26 mouse cellular contexts compared by ENCODE assay signal in the genomic region with DNA sequence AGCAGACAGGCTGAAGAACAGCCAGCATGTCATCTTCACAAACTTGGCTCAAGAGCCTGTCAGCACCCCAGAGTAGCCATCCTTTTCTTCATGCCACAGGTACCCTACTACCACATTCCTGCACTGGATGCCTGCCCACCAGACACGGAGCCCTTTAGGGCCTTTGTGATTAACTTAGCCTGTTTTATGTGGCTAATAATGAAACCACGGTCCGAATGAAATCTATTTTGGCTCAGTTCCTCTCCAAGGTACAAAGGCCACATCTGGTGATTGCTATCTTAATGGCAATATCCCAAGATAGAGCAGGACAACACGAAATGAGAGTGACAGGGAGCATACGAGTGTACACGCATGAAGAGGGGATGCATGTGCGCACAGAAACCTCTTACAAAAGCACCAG. TPM values are rescaled to one million over a fixed set of nuclear protein-coding genes. Genes with fewer than 3 reads are reported as not detected.
DNase-seq lines count a peak whose midpoint lies in the region; ATAC-seq and TF ChIP-seq lines count a peak whose summit lies in the region.
"Had no signal": no experiment of that assay in that cellular context is flagged by ENCODE, and none has a peak within 500 bp of the region (broad histone marks: within the 10 kb centered on the region; RNA-seq: fewer than 3 reads in every experiment).

No protein-coding gene starts in this region.

- DNase-seq in heart, adult 11 months = peak; percentile 73
- DNase-seq in heart, postnatal 4 days = no peak
- peak; percentile 88 for DNase-seq in liver, adult 2 months (ENCODE audit: extremely low read depth, low read depth, low spot score)
- no peak for DNase-seq in liver
- DNase-seq in adrenal gland, adult 2 months = no peak
- no peak for DNase-seq in right cerebral cortex, adult 18-20 months
- DNase-seq in gastrocnemius, postnatal 4 days (ENCODE audit: low spot score in 2 of 2) = no peak
- DNase-seq: adrenal gland, postnatal 10 days; cerebellum, adult 11 months; cerebellum, adult 9-10 months; forebrain, postnatal 0 days; gastrocnemius, postnatal 10 days; thymus, adult 18-20 months; thymus, postnatal 36 days had no signal

- H3K9ac ChIP-seq in liver, adult 2 months (ENCODE audit: low read depth, low read length) = no peak overlapping the region
- H3K9ac ChIP-seq in kidney, embryonic 16.5 days (replicated peaks; ENCODE audit: low read length) = no peak overlapping the region
- H3K9ac ChIP-seq: forebrain, postnatal 0 days; heart, embryonic 15.5 days; hindbrain, embryonic 12.5 days; liver, embryonic 15.5 days; lung, embryonic 15.5 days had no signal

- no peaks in the 10 kb centered on the region for H3K9me3 ChIP-seq in kidney, embryonic 16.5 days (ENCODE audit: low read length)
- H3K9me3 ChIP-seq: heart, embryonic 10.5 days; heart, embryonic 15.5 days; hindbrain, embryonic 12.5 days; liver, embryonic 15.5 days; lung, embryonic 15.5 days had no signal

- TF ChIP-seq CTCF in liver, adult 2 months (IDR thresholded peaks at IDR 0.05; ENCODE audit: low read depth, low read length) = no peak

- peaks cover 3% of the 10 kb centered on the region; the same call in 1 of the 2 replicates for H3K79me2 ChIP-seq in liver, adult 2 months (ENCODE audit: control insufficient read depth, insufficient read depth, low read length)

- no peaks in the 10 kb centered on the region for H3K36me3 ChIP-seq in liver, adult 2 months (ENCODE audit: control insufficient read depth, insufficient read depth, low read length)
- H3K36me3 ChIP-seq in kidney, embryonic 16.5 days (ENCODE audit: insufficient read depth, low read length) = peaks cover 30% of the 10 kb centered on the region
- H3K36me3 ChIP-seq: G1E; heart, embryonic 15.5 days; hindbrain, embryonic 12.5 days; liver, embryonic 15.5 days had no signal

- no peak for ATAC-seq in kidney, embryonic 16.5 days (ENCODE audit: low FRiP score, low TSS enrichment)
- ATAC-seq: hindbrain, postnatal 0 days; midbrain, embryonic 16.5 days had no signal

- no peak for TF ChIP-seq POLR2A in liver, adult 2 months (IDR thresholded peaks at IDR 0.05; ENCODE audit: extremely low read depth, insufficient read depth, low read length)

- WGBS in liver, adult 2 months = 13% methylated on average over 7 of the region's 7 CpGs
- 51% methylated on average over 7 of the region's 7 CpGs for WGBS in kidney, embryonic 16.5 days

- H3K4me3 ChIP-seq in liver, adult 2 months (ENCODE audit: insufficient read depth, low read depth, low read length) = no peak overlapping the region
- H3K4me3 ChIP-seq in kidney, embryonic 16.5 days (ENCODE audit: low read length) = no peak overlapping the region
- H3K4me3 ChIP-seq: erythroblast, embryonic 14.5 days; heart, embryonic 10.5 days; heart, embryonic 15.5 days; hindbrain, embryonic 12.5 days; liver, embryonic 15.5 days; lung, embryonic 15.5 days had no signal

- H3K4me1 ChIP-seq in liver, adult 2 months (ENCODE audit: control insufficient read depth, insufficient read depth, low read length) = peaks cover 15% of the 10 kb centered on the region
- peaks cover 26% of the 10 kb centered on the region for H3K4me1 ChIP-seq in kidney, embryonic 16.5 days (ENCODE audit: insufficient read depth, low read length)
- H3K4me1 ChIP-seq: hindbrain, embryonic 12.5 days had no signal

- H3K4me2 ChIP-seq in kidney, embryonic 16.5 days (replicated peaks; ENCODE audit: low read depth, low read length) = no peak overlapping the region
- H3K4me2 ChIP-seq: heart, embryonic 15.5 days; hindbrain, embryonic 12.5 days; liver, embryonic 15.5 days; lung, embryonic 15.5 days; midbrain, embryonic 11.5 days had no signal

- 0 out of 2 replicates have a peak overlapping the region, but pooled peaks have one; percentile 6 for H3K27ac ChIP-seq in liver, adult 2 months (replicated peaks; ENCODE audit: insufficient read depth, low read depth, low read length)
- peak overlapping the region; percentile 21; the same call in 1 of the 2 replicates for H3K27ac ChIP-seq in kidney, embryonic 16.5 days (ENCODE audit: low read length)
- H3K27ac ChIP-seq: heart, embryonic 10.5 days; heart, embryonic 15.5 days; hindbrain, embryonic 12.5 days; hindbrain, postnatal 0 days; liver, embryonic 15.5 days; lung, embryonic 15.5 days; stomach, postnatal 0 days had no signal

- H3K27me3 ChIP-seq in liver, adult 2 months (ENCODE audit: control insufficient read depth, insufficient read depth, low read length) = no peaks in the 10 kb centered on the region
- H3K27me3 ChIP-seq in kidney, embryonic 16.5 days (ENCODE audit: insufficient read depth, low read length) = no peaks in the 10 kb centered on the region
- H3K27me3 ChIP-seq: heart, embryonic 15.5 days; hindbrain, embryonic 12.5 days; liver, embryonic 15.5 days; lung, embryonic 15.5 days had no signal

RNA-seq across cellular contexts. Expression of a gene that starts 53.9 kb away (rescaled TPM):
- total RNA-seq in heart, postnatal 4 days (2021) = 10 to 100 TPM; 32.5 to 37.1 TPM
- total RNA-seq in liver, adult 2 months (2014; rRNA removed) = 15.3 and 19.7 TPM in 2 replicates
- polyA plus RNA-seq in liver, adult 2 months (2012; rRNA removed) = 12.8 and 14.6 TPM in 2 replicates
- 31.5 and 32.7 TPM in 2 replicates for polyA plus RNA-seq in kidney, embryonic 16.5 days (2015; fragmentation: Nextera tagmentation; extraction: Ambion mirVana)
- total RNA-seq in adrenal gland, adult 2 months (2021) = 10 to 100 TPM; 57.2 to 67.7 TPM
- polyA plus RNA-seq in adrenal gland, adult 2 months (2012; rRNA removed) = 39.2 and 44.2 TPM in 2 replicates
- 10 to 100 TPM; 29.6 to 30.6 TPM for total RNA-seq in gastrocnemius, postnatal 4 days (2021)
- polyA plus RNA-seq: G1E had no signal

Comparison
In these comparisons a context has a peak if more than half of its experiments do, and no peak if none do; other contexts are left out.
1. DNase-seq: peak in heart, adult 11 months (single experiment) and liver, adult 2 months (single experiment); none in heart, postnatal 4 days (single experiment), liver (single experiment), adrenal gland, adult 2 months (single experiment), right cerebral cortex, adult 18-20 months (single experiment) and gastrocnemius, postnatal 4 days (0 of 2).